Mouse (Mus musculus) neural tube, embryonic 15.5 days (tissue): Measurements from ENCODE around the gene Bik. TPM values are rescaled to one million over a fixed set of nuclear protein-coding genes. Genes with fewer than 3 reads are reported as not detected.
A peak's percentile ranks its signal among the peaks of the same experiment; 100 is the strongest.

Source experiments
- ATAC-seq: fragments of 200-750 bp; cut with Nextera tagmentation; 2 replicates; pipeline ENCODE4 v1.8.0; 2017; ENCODE audit warnings: mild to moderate bottlenecking, moderate TSS enrichment, moderate library complexity; ENCODE audit not compliant: low FRiP score
- H3K27ac ChIP-seq: fragments of 300-500 bp; sonication (generic); replicated peaks from 2 replicates; pipeline ENCODE4 v1.5.1; 2015; ENCODE audit warnings: mild to moderate bottlenecking, inconsistent platforms
- H3K27me3 ChIP-seq: fragments of 300-500 bp; sonication (generic); replicated peaks from 2 replicates; pipeline ENCODE4 v1.6.1; 2015; ENCODE audit warnings: inconsistent platforms
- H3K36me3 ChIP-seq: fragments of 300-500 bp; sonication (generic); 2 replicates; pipeline ENCODE4 v1.6.1; 2015; ENCODE audit warnings: inconsistent platforms
- H3K4me1 ChIP-seq: fragments of 300-500 bp; sonication (generic); 2 replicates; pipeline ENCODE4 v1.6.1; 2015; ENCODE audit warnings: inconsistent platforms
- H3K4me2 ChIP-seq: fragments of 300-500 bp; sonication (generic); 2 replicates; pipeline ENCODE4 v1.6.1; 2015; ENCODE audit warnings: inconsistent platforms, mild to moderate bottlenecking, moderate library complexity
- H3K4me3 ChIP-seq: fragments of 300-500 bp; sonication (generic); replicated peaks from 2 replicates; pipeline ENCODE4 v1.5.1; 2015; ENCODE audit warnings: mild to moderate bottlenecking, inconsistent platforms
- H3K9ac ChIP-seq: fragments of 300-500 bp; sonication (generic); replicated peaks from 2 replicates; pipeline ENCODE4 v1.6.1; 2015; ENCODE audit warnings: mild to moderate bottlenecking, inconsistent platforms
- H3K9me3 ChIP-seq: fragments of 300-500 bp; sonication (generic); replicated peaks from 2 replicates; pipeline ENCODE4 v1.6.1; 2016; ENCODE audit warnings: inconsistent platforms
- WGBS: fragments of 180-500 bp; shearing (Covaris S2); methylation state at CpG from one replicate; pipeline ENCODE4 v1.1.7; 2015; ENCODE audit warnings: mixed read lengths; 5-methylcytosine and 5-hydroxymethylcytosine counted together
- microRNA-seq: library from miRNA; unstranded; fragments of <30 nt; microRNA quantifications from one replicate; pipeline ENCODE4, GENCODE M21; 2017
- polyA plus RNA-seq: library from polyadenylated mRNA; unstranded; fragments of >200 nt; fragmentation: Nextera tagmentation; extraction: Ambion mirVana; gene quantifications from 2 replicates; pipeline ENCODE4 v1.2.1, GENCODE M21; 2015

The Bik gene
- polyA plus RNA-seq, 1 experiment from 2014 or later: 0.75 TPM

DNA sequence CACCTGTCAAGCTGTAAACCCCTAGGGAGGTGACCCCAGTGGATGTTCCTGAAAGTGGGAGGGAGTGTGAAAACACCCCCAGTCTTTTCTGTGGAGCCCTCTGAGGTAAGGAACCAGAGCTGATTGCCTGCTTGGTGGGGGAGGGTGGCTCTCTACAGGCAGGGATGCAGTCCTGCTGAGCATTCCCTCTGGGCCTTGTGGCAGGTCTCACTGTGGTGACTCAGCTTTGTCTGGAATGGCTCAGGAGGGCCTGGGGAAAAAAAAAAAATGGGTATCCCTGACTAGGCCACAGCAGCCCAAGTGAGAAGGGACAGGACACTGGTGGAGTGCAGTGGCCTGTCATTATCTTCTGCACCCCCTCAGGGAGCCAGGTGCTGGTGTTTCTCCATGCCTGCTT, 66.5 kb downstream of the Bik start:
- no peak overlapping the region for H3K27ac ChIP-seq
- no peaks in the 10 kb centered on the region for H3K9me3 ChIP-seq
- H3K4me3 ChIP-seq: peak overlapping the region; percentile 93
- ATAC-seq: no peak
- H3K9ac ChIP-seq: peak overlapping the region; percentile 85; the same call in 1 of the 2 replicates
- no peaks in the 10 kb centered on the region for H3K27me3 ChIP-seq
- peak overlapping the region; percentile 89 for H3K4me2 ChIP-seq
- H3K36me3 ChIP-seq: peaks cover 7% of the 10 kb centered on the region
- peaks cover 40% of the 10 kb centered on the region for H3K4me1 ChIP-seq

DNA sequence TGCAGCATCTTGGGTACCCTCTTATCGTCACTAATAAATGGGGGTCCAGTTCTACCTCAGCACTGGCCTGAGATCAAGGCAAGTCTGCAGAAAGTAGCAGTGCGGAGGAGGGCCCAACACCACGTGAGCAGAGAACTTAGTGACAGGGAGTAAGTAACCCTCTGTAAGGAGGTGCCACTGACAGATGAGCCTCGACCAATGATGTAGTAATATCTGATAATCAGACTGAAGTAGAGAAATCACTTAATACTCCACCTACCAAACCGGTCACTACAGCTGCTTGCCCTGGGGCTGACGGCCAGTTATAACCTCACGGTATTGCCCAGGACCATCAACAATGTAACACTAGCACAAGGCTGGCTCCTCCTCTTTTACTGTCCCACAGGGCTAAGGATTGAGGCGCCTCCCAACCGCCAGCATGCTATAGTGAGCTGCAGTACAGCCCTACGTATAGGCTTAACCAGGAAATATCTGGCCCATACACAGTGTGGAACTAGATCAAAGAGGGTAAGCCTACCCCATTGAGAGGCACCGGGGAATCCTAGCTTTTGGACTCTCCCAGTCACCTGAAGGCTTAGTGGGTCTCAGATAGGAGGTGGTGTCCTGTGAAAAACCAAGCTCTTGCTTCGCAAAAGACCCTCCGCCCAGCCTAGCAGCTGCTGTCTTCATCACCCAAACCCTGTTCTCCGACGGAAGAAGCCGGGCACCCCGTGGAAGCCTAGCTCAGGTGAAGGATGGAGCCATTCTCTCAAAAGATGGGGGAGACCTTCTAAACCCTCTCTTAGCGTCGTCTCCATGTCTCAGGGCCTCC, 67.2 kb downstream of the Bik start:
- H3K4me3 ChIP-seq: peak overlapping the region; percentile 93
- H3K36me3 ChIP-seq: no peaks in the 10 kb centered on the region; the same call in 1 of the 2 replicates
- H3K27ac ChIP-seq: peak overlapping the region; percentile 80; the same call in 1 of the 2 replicates
- no peaks in the 10 kb centered on the region for H3K9me3 ChIP-seq
- ATAC-seq: peak; percentile 48
- H3K9ac ChIP-seq: peak overlapping the region; percentile 85
- peak overlapping the region; percentile 89 for H3K4me2 ChIP-seq
- WGBS: 8% methylated on average over 19 of the region's 19 CpGs
- peaks cover 40% of the 10 kb centered on the region for H3K4me1 ChIP-seq
- no peaks in the 10 kb centered on the region for H3K27me3 ChIP-seq

Small RNA genes lying within 50 kb of the gene (microRNA-seq; reads per million reads assigned to microRNA genes)
- gene Gm24575: not detected

Other genes with a start within 250 kb of the Bik start
- gene Arfgap3, start 176.6 kb upstream of the Bik start, polyA plus RNA-seq: 37.0 and 39.6 TPM in 2 replicates
- gene Pacsin2, start 62.3 kb upstream of the Bik start, polyA plus RNA-seq: 25.2 and 39.3 TPM in 2 replicates
- gene Ttll1, start 16.0 kb upstream of the Bik start, polyA plus RNA-seq: 95.7 and 112 TPM in 2 replicates
- gene Tspo, start 36.7 kb downstream of the Bik start, polyA plus RNA-seq: 9.6 and 30.0 TPM in 2 replicates
- 31.4 and 36.6 TPM in 2 replicates for gene Mcat, start 36.9 kb downstream of the Bik start, polyA plus RNA-seq
- 37.3 and 42.0 TPM in 2 replicates for gene Ttll12, start 68.3 kb downstream of the Bik start, polyA plus RNA-seq
- gene Scube1, start 198.2 kb downstream of the Bik start, polyA plus RNA-seq: 9.1 and 10.4 TPM in 2 replicates